Mouse (Mus musculus): ENCODE measurements around the gene Lpp. TPM values are rescaled to one million over a fixed set of nuclear protein-coding genes. Genes with fewer than 3 reads are reported as not detected.

The Lpp gene
- total and polyA plus RNA-seq, 3 experiments = 0.64 to 1.2 (median 0.68) TPM

GRCm38 (mm10) chr16:24794665-24795064 is 401.4 kb downstream of the Lpp start:
- Histone ChIP-seq H3K36me3 (replicated peaks in 1 of 2; ENCODE audit: control insufficient read depth in 1 of 2, insufficient read depth in 1 of 2, low read length in 1 of 2) (no peaks in the 10 kb centered on the region), H3K9ac (ENCODE audit: insufficient read depth, low read depth) (no peak overlapping the region), H3K27me3 (replicated peaks) (no peaks in the 10 kb centered on the region), H3K27ac (ENCODE audit: insufficient read depth, low read depth) (no peak overlapping the region), H3K4me3 (replicated peaks in 1 of 3; ENCODE audit: low read depth in 2 of 3, low read length in 2 of 3, poor library complexity in 1 of 3) (no peak overlapping the region), H3K79me2 (replicated peaks; ENCODE audit: control insufficient read depth, extremely low read depth, insufficient read depth, poor library complexity, severe bottlenecking) (no peaks in the 10 kb centered on the region), H3K4me1 (ENCODE audit: control insufficient read depth in 1 of 2, insufficient read depth in 2 of 2) (peaks cover 0 to 4% of the 10 kb centered on the region in 2 experiments; a peak in 1 of 4 replicates), H3K9me3 (replicated peaks; ENCODE audit: low read length) (no peaks in the 10 kb centered on the region), H3K4me2 (ENCODE audit: insufficient read depth, low read depth, poor library complexity, severe bottlenecking) (no peak overlapping the region)
- DNase-seq (ENCODE audit: extremely low read depth) = no peak
- dilution Hi-C loops (cut with MboI; ENCODE audit: extremely low pct_ligation_motif_present, extremely low pct_unique_long_range_greater_than_20kb, low sequenced_read_pairs) = no loop called here
- no peak for TF ChIP-seq IRF4 (IDR thresholded peaks at IDR 0.05; ENCODE audit: low read depth, low read length)
- no peak for TF ChIP-seq POLR2A (IDR thresholded peaks at IDR 0.05; ENCODE audit: low read depth, low read length)
- no peak for TF ChIP-seq MYC (IDR thresholded peaks at IDR 0.05; ENCODE audit: low read depth, low read length)
- no peak for TF ChIP-seq RCOR1 (conservative IDR thresholded peaks at IDR 0.05; ENCODE audit: low read depth, low read length)
- TF ChIP-seq POLR2AphosphoS2 (IDR thresholded peaks at IDR 0.05; ENCODE audit: low read depth, low read length) = no peak
- TF ChIP-seq USF1 (IDR thresholded peaks at IDR 0.05; ENCODE audit: low read depth, low read length) = no peak
- no peak for TF ChIP-seq SIN3A (IDR thresholded peaks at IDR 0.05; ENCODE audit: low read length)
- no peak for TF ChIP-seq USF2 (conservative IDR thresholded peaks at IDR 0.05; ENCODE audit: low read depth, low read length)
- TF ChIP-seq ELF1 (IDR thresholded peaks at IDR 0.05; ENCODE audit: low read depth, low read length) = no peak
- no peak for TF ChIP-seq CTCF (conservative IDR thresholded peaks at IDR 0.05 in 1 of 2, IDR thresholded peaks at IDR 0.05 in 1 of 2; ENCODE audit: low read depth in 2 of 2, low read length in 2 of 2)
- TF ChIP-seq TBP (conservative IDR thresholded peaks at IDR 0.05; ENCODE audit: low read depth, low read length) = no peak
- TF ChIP-seq MEF2A (IDR thresholded peaks at IDR 0.05; ENCODE audit: borderline replicate concordance, low read depth, low read length) = no peak
- no peak for TF ChIP-seq JUND (conservative IDR thresholded peaks at IDR 0.05; ENCODE audit: low read depth, low read length)
- in situ Hi-C loops (cut with MboI; ENCODE audit: low pct_ligation_motif_present, low pct_unique_long_range_greater_than_20kb, low sequenced_read_pairs) = no loop called here

GRCm38 (mm10) chr16:24801355-24801754 is 408.0 kb downstream of the Lpp start:
- no peaks in the 10 kb centered on the region for H3K79me2 ChIP-seq (replicated peaks; ENCODE audit: control insufficient read depth, extremely low read depth, insufficient read depth, poor library complexity, severe bottlenecking)
- no peak overlapping the region for H3K27ac ChIP-seq (ENCODE audit: insufficient read depth, low read depth)

More at GRCm38 (mm10) chr16:24801355-24801754, 408.0 kb downstream of the Lpp start:
- H3K4me1 ChIP-seq (ENCODE audit: control insufficient read depth in 1 of 2, insufficient read depth in 2 of 2) = peaks cover 0 to 19% of the 10 kb centered on the region in 2 experiments; a peak in 2 of 4 replicates
- no peak for TF ChIP-seq ZC3H11A (IDR thresholded peaks at IDR 0.05; ENCODE audit: low read depth, low read length)
- no peak for TF ChIP-seq SMC3 (IDR thresholded peaks at IDR 0.05; ENCODE audit: low read depth, low read length)
- no peak for TF ChIP-seq MXI1 (IDR thresholded peaks at IDR 0.05; ENCODE audit: low read depth, low read length)
- TF ChIP-seq POLR2A (IDR thresholded peaks at IDR 0.05; ENCODE audit: low read depth, low read length) = no peak
- no peak for TF ChIP-seq MEF2A (IDR thresholded peaks at IDR 0.05; ENCODE audit: borderline replicate concordance, low read depth, low read length)
- TF ChIP-seq USF1 (IDR thresholded peaks at IDR 0.05; ENCODE audit: low read depth, low read length) = no peak
- TF ChIP-seq ZMIZ1 (IDR thresholded peaks at IDR 0.05; ENCODE audit: low read depth, low read length) = no peak
- no peak for TF ChIP-seq MYC (IDR thresholded peaks at IDR 0.05; ENCODE audit: low read depth, low read length)
- H3K36me3 ChIP-seq (replicated peaks in 1 of 2; ENCODE audit: control insufficient read depth in 1 of 2, insufficient read depth in 1 of 2, low read length in 1 of 2) = no peaks in the 10 kb centered on the region
- dilution Hi-C loops (cut with MboI; ENCODE audit: extremely low pct_ligation_motif_present, extremely low pct_unique_long_range_greater_than_20kb, low sequenced_read_pairs) = no loop called here
- in situ Hi-C loops (cut with MboI; ENCODE audit: low pct_ligation_motif_present, low pct_unique_long_range_greater_than_20kb, low sequenced_read_pairs) = no loop called here
- H3K9me3 ChIP-seq (replicated peaks; ENCODE audit: low read length) = no peaks in the 10 kb centered on the region
- no peaks in the 10 kb centered on the region for H3K27me3 ChIP-seq (replicated peaks)
- H3K9ac ChIP-seq (ENCODE audit: insufficient read depth, low read depth) = no peak overlapping the region
- DNase-seq (ENCODE audit: extremely low read depth) = no peak
- no peak overlapping the region for H3K4me2 ChIP-seq (ENCODE audit: insufficient read depth, low read depth, poor library complexity, severe bottlenecking)
- no peak overlapping the region for H3K4me3 ChIP-seq (replicated peaks in 1 of 3; ENCODE audit: low read depth in 2 of 3, low read length in 2 of 3, poor library complexity in 1 of 3)

Measured in CH12.LX (cell line).